Mouse (Mus musculus): ENCODE data around the gene Tmco4. TPM values are rescaled to one million over a fixed set of nuclear protein-coding genes. Genes with fewer than 3 reads are reported as not detected.
A peak's percentile ranks its signal among the peaks of the same experiment; 100 is the strongest.

Tmco4 gene
- total RNA-seq, 2 experiments from 2014 or later, result 18.3 to 21.2 TPM

GRCm38 (mm10) chr4:139053391-139053790 is 80.7 kb downstream of the Tmco4 start:
- no peak for ATAC-seq (replicated peaks; ENCODE audit: poor library complexity, severe bottlenecking)

DNA sequence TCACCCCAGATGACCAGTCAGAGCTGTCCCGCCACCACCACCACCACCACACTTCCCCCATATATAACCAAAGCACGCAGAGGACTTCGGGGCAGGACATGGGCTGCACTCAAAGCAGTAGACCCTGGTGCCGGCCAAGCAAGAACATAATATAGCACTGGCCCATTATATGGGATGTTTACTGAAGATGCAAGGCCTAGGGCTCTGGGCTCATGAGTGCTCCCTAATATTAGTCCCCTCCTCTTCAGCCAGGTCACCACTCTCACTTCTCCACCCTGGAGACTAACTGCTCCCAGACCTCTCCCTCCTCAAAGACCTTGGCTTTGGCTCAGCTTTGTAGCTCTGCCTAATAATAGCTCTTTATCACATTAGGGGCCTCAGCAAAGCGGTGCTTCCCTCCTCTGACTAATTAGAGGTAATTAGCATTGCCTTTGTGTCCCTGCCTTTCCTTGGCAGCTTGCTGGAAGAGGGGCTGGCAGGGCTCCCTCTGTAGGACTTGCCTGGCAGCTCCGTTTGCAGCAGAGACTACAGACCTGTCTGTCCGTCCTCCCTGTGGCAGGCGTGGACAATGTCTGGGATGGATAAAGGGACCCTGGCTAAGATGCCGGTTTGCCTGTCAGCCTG is 81.7 kb downstream of the Tmco4 start:
- no peak for ATAC-seq (replicated peaks; ENCODE audit: poor library complexity, severe bottlenecking)

DNA sequence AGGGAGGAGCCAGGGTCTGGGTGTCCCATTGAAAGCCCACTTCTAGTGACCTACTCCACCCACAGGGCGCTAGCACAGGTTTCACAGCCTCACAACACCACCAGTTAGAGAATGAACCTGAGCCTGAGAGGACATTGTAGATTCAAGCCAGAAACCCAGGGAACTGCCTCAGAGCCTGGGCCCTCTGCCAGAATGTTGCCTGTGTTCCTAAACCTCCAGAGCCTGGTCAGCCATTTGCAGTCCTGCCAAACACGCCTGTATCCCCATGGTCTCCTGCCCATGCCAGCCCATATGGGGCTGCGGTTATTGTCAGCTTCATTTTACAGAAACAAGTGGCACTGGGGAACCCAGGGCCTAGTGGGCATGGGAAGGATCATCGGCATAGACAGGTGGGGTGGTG is 82.6 kb downstream of the Tmco4 start:
- no peak for ATAC-seq (replicated peaks; ENCODE audit: poor library complexity, severe bottlenecking)

GRCm38 (mm10) chr4:139055744-139056143 is 83.1 kb downstream of the Tmco4 start:
- no peak for ATAC-seq (replicated peaks; ENCODE audit: poor library complexity, severe bottlenecking)

DNA sequence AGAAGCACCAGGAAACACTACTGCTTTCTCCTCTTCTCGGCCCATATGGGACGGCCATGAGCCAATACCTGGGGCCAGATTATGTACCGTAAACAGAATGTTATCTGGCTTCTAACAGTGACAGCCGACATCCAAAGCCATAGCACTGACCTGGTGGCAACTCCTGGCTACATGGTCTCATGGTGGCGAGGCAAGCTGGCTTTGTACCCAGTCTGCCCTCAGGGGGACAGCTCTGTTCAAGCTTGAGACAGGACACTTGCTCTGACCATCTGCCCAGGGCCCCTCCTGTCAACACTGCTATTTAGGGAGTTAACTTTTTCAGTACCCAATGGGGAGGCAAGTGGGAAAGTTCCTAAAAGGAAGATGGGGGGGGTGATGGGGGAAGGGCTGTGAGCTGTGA is 84.6 kb downstream of the Tmco4 start:
- ATAC-seq (replicated peaks; ENCODE audit: poor library complexity, severe bottlenecking), result no peak

- no peak for ATAC-seq (replicated peaks; ENCODE audit: poor library complexity, severe bottlenecking)
Measured at GRCm38 (mm10) chr4:139058029-139058428, 85.3 kb downstream of the Tmco4 start.

GRCm38 (mm10) chr4:139059569-139059968 is 86.9 kb downstream of the Tmco4 start:
- ATAC-seq (replicated peaks; ENCODE audit: poor library complexity, severe bottlenecking), result peak; percentile 44

DNA sequence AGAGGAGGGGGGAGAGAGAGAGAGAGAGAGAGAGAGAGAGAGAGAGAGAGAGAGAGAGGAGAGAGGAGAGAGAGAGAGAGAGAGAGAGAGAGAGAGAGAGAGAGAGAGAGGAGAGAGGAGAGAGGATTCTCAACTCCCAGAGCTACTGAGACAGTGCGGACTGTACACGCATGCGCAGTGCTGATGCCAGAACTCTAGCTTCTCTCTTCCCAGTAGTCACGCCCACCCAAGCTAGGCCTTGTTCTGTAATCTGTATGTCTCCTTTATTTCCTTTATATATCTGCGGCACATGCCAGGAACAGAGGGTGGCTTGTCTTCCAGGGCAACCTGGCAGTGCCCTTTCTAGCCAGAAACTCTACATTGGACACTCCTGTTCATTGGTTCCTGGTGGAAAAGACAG is 92.1 kb downstream of the Tmco4 start:
- no peak for ATAC-seq (replicated peaks; ENCODE audit: poor library complexity, severe bottlenecking)

GRCm38 (mm10) chr4:139068287-139068686 is 95.6 kb downstream of the Tmco4 start:
- no peak for ATAC-seq (replicated peaks; ENCODE audit: poor library complexity, severe bottlenecking)

DNA sequence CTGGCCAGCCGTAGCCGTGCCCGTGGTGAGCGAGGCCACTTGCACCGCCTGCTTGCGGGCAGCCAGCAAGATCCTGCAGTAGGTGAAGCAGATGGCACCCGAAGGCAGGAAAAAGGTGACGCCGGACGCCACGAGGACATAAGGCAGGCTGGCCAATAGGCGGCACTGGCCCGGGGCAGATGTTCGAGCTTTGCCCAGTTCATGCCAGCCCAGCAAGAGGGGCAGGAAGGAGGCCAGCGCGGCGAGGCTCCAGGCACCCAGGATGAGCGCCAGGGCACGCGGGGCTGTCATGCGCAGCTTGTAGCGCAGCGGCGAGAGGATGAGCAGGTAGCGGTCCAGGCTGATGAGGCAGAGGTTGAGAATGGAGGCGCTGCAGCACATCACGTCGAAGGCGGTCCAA is 101.4 kb downstream of the Tmco4 start:
- 0 out of 2 replicates have a peak, but pooled peaks have one; percentile 15 for ATAC-seq (replicated peaks; ENCODE audit: poor library complexity, severe bottlenecking)

DNA sequence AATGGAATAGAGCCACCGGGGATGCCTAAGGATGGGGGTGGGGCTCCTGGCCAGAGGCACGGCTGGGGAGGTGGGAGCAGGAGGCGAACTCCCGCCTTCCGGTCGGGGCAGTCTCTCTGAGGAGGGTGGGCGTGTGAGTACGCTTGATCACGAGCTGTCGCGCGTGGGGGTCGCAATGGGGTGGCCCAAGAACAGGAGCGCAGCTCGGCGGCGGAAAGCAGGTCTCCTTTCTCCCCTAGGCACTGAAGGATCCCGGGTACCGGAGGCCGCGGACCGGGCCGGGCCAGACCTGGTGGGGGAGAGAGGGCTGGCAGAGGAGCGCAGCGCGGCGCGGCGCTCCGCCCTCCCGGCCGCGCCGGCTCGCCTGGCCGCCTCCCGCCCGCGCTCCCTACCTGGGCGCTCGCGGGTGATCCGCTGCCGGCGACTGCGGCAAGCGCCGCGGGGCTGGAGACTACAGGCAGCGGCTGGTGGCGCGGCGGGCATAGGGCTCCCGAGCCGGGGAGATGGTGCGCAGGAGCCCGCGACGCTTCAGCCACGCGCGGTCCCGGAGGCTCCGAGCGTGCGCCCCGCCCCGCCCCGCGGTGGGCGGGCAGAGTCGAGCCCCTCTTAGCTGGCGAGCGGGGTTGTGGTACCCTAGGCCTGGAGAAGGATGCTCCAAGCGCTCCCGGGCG is 102.5 kb downstream of the Tmco4 start, which contains the start of gene Htr6:
Htr6 (minus strand) TSS at position 530 of the 671 bp plus-strand sequence.
- peak; percentile 13; the same call in 1 of the 2 replicates for ATAC-seq (replicated peaks; ENCODE audit: poor library complexity, severe bottlenecking)

GRCm38 (mm10) chr4:139075915-139076314 is 103.2 kb downstream of the Tmco4 start:
- no peak for ATAC-seq (replicated peaks; ENCODE audit: poor library complexity, severe bottlenecking)

DNA sequence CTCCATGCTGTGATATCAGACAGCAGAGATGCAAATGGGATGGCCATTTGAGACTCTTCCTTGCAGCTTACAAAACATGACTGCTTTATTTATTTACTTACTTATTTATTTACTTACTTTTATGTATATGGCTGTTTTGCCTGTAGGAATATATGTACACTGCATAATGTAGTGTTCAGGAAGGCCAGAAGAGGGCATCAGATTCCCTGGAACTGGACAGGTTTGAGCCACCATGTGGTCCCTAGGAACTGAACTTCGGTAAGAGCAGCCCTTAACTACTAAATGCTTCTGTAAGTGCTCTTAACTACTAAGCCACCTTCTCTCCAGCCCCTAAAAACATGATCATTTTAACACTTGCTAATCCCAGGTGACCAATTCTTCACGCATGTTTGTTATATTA is 105.6 kb downstream of the Tmco4 start:
- ATAC-seq (replicated peaks; ENCODE audit: poor library complexity, severe bottlenecking), result peak; percentile 50; the same call in 1 of the 2 replicates

DNA sequence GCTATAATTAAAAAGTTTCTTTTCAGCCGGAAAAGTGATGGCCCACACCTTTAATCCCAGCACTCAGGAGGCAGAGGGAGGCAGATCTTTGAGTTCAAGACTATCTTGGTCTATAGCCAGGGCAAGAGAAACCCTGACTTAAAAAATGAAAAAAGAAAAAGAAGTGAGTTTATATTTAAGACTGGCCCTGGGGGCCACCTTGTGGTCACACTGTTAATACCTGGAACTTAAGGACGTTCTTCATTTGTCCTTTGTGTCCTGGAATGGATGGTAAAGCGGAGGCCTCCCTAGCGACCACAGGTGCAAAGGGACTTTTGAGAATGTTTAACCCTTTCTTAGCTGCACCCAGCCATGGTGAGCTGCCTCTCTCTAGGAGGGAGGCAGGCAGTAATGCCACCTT is 106.0 kb downstream of the Tmco4 start:
- no peak; the same call in 1 of the 2 replicates for ATAC-seq (replicated peaks; ENCODE audit: poor library complexity, severe bottlenecking)

GRCm38 (mm10) chr4:139079439-139079838 is 106.8 kb downstream of the Tmco4 start:
- ATAC-seq (replicated peaks; ENCODE audit: poor library complexity, severe bottlenecking), result no peak

GRCm38 (mm10) chr4:139080259-139080658 is 107.6 kb downstream of the Tmco4 start:
- ATAC-seq (replicated peaks; ENCODE audit: poor library complexity, severe bottlenecking), result no peak

- no peak for ATAC-seq (replicated peaks; ENCODE audit: poor library complexity, severe bottlenecking)
Measured at GRCm38 (mm10) chr4:139081270-139081931, 108.7 kb downstream of the Tmco4 start.

DNA sequence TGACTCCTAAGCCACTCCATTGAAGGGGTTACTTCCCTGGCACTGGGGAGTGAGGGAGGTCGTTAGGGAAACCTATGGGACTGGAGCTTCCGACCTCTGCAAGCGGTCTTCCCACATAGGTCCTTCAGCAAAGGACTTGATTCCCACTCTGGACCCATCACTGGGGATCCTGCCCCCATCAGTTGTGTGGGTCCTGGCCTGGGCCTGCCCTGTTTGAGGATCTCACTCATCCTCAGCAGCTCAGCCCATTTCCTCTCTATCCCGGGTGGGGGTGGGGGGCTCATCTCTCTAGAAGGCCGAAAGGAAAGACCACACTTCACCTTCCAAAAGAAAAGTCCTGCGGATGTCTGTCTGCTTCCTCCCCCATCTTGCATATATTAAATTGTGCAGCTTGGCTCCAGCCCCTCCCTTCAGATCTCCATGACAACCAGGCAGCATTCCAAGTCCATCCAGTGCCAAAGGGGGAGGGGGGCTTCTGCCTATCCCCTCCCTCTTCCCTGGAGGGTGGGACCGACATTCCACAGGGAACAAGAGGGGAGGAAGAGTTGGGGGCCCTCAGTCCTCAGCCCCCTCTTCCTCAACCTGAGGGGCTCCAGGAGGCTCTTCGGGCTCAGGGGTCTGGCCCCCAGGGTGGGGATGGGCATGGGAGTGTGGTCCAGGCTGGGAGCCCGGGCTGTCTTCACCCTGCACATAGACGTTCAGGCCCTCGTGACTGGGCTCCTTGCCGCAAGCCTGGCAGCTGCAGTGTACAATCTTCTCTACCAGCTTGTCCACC is 110.3 kb downstream of the Tmco4 start:
- no peak for ATAC-seq (replicated peaks; ENCODE audit: poor library complexity, severe bottlenecking)

GRCm38 (mm10) chr4:139085337-139085736 is 112.6 kb downstream of the Tmco4 start:
- ATAC-seq (replicated peaks; ENCODE audit: poor library complexity, severe bottlenecking), result no peak

DNA sequence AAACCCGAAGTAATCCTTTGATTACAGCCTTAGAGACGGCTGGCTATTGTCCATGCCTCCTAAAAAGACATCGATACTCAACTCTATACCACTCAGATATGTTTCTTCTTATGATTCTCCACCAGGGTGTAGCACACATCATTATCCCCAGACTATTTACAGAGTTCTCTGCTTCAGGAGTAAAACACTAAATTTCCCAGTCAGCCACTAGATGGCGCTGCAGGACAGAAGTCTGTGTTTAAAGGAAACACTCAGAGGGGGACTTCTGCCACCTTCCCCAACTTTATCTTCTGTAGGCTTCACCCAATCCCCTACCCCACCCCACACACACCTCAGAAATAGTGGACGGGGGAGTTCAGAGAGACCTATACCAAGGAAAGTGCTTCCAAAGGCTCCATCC is 113.3 kb downstream of the Tmco4 start:
- ATAC-seq (replicated peaks; ENCODE audit: poor library complexity, severe bottlenecking), result peak; percentile 54

DNA sequence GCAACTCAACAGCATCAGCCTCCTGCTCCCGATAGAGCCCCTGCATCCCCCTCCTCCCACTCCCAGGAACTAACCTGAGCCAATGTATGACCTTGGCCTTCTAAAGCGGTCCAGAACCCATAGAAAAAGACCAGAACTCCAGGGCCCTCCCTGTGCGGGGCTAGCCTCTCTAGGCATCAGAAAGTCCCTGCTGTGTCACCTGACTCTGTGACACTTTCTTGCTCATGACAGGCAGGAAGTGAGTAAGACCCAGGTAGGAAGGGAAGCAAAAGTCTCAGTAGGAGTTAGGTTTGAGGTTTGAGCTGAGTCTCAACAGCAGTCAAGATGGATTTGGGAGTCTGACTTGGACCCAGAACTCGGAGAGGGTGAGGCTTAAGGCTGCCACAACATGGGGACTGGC is 114.3 kb downstream of the Tmco4 start:
- ATAC-seq (replicated peaks; ENCODE audit: poor library complexity, severe bottlenecking), result no peak

Data from granulocyte monocyte progenitor cell, adult 5-6 weeks (primary cell).